Mouse (Mus musculus) liver, postnatal 0 days (tissue): ENCODE data around the gene Msl1.

Experiments used
- CTCF ChIP-seq: sonication (generic); IDR thresholded peaks from 2 replicates; pipeline ENCODE4 v1.5.1; 2016; ENCODE audit warnings: antibody characterized with exemption, low read depth
- EP300 ChIP-seq: IDR thresholded peaks from 2 replicates; pipeline ENCODE4 v1.6.1; 2016; ENCODE audit warnings: antibody characterized with exemption, low read depth, mild to moderate bottlenecking

DNA sequence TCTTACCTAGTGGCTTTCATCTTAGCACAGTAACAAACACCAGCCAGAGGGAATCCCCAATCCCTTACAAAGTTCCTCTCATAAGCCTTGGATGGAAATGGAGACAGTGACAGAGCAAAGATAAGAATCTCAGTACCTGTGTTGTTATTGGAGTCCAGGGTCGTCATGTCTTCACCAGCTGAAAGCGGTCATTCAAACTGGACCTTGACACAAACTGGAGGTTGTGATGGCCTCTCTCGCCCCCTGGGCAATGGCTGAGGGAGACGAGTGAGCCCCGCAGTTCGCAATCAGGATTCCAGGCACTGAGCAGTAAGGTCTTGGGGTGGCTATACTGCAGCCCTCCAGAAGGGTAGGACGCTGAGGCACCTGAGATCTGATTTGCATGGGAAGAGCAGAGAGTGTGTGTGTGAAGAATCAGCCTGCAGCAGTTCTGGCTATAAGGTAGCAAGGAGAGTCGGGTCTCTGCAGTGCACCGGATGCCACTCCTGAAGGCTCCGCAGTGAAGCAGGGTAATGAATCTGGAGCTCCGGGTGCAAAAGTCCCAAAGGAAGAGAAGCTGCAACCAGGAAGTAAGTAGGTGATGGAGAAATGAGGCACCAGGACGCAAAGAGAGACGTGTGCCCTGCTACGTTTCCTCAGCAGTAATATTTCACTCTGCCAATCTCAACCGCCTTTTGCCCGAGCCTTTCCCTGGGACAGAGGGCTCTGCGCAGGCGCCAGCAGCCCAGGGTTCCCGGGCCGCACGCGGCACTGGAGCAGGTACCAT lies 20.6 kb upstream of the Msl1 start, which contains the start of gene Nr1d1:
- TF ChIP-seq CTCF (no peak), EP300 (no peak)
